Mouse (Mus musculus) NIH3T3 (cell line): ENCODE results near the gene Foxi1.
"Not testable (repeated sequence)": the region's sequence is repeated elsewhere in the genome, so short reads cannot be mapped to it uniquely, and the experiment has no call there.

Source experiments
- DNase-seq: peaks from one replicate; pipeline ENCODE4 v3.0.0-alpha.2; 2012; ENCODE audit warnings: low read depth

The Foxi1 gene

GRCm38 (mm10) chr11:34207989-34208388, at the start of gene Foxi1:
Foxi1 (minus strand) TSS chr11:34208089.
- no peak for DNase-seq

GRCm38 (mm10) chr11:34242979-34243378, 35.1 kb upstream of the Foxi1 start:
- no peak for DNase-seq

- no peak for DNase-seq
Measured at GRCm38 (mm10) chr11:34240252-34240651, 32.4 kb upstream of the Foxi1 start.

GRCm38 (mm10) chr11:34239691-34240090, 31.8 kb upstream of the Foxi1 start:
- DNase-seq = no peak

- no peak for DNase-seq
Measured at GRCm38 (mm10) chr11:34236885-34237284, 29.0 kb upstream of the Foxi1 start.

GRCm38 (mm10) chr11:34236091-34236759, 28.3 kb upstream of the Foxi1 start:
- DNase-seq = no peak

GRCm38 (mm10) chr11:34228758-34229364, 21.0 kb upstream of the Foxi1 start:
- peak; percentile 48 for DNase-seq

- no peak for DNase-seq
Measured at GRCm38 (mm10) chr11:34227180-34227579, 19.3 kb upstream of the Foxi1 start.

GRCm38 (mm10) chr11:34220596-34220995, 12.7 kb upstream of the Foxi1 start:
- not testable (repeated sequence) for DNase-seq

- DNase-seq = peak; percentile 67
Measured at GRCm38 (mm10) chr11:34212853-34213252, 5.0 kb upstream of the Foxi1 start.

GRCm38 (mm10) chr11:34202769-34203168, 5.1 kb downstream of the Foxi1 start:
- DNase-seq = no peak

GRCm38 (mm10) chr11:34195142-34195541, 12.7 kb downstream of the Foxi1 start:
- no peak for DNase-seq

- no peak for DNase-seq
Measured at GRCm38 (mm10) chr11:34194158-34194941, 13.5 kb downstream of the Foxi1 start.

- no peak for DNase-seq
Measured at GRCm38 (mm10) chr11:34193658-34194057, 14.2 kb downstream of the Foxi1 start.

- no peak for DNase-seq
Measured at GRCm38 (mm10) chr11:34184266-34184665, 23.6 kb downstream of the Foxi1 start.

GRCm38 (mm10) chr11:34181214-34182117, 26.4 kb downstream of the Foxi1 start:
- peak; percentile 11 for DNase-seq

- DNase-seq = no peak
Measured at GRCm38 (mm10) chr11:34178752-34179151, 29.1 kb downstream of the Foxi1 start.

- no peak for DNase-seq
Measured at GRCm38 (mm10) chr11:34176371-34176770, 31.5 kb downstream of the Foxi1 start.

GRCm38 (mm10) chr11:34171221-34171620, 36.7 kb downstream of the Foxi1 start:
- no peak for DNase-seq

- no peak for DNase-seq
Measured at GRCm38 (mm10) chr11:34169464-34169894, 38.4 kb downstream of the Foxi1 start.

- no peak for DNase-seq
Measured at GRCm38 (mm10) chr11:34166392-34166791, 41.5 kb downstream of the Foxi1 start.

GRCm38 (mm10) chr11:34165278-34165677, 42.6 kb downstream of the Foxi1 start:
- DNase-seq = no peak
